Mouse (Mus musculus) stomach, embryonic 16.5 days (tissue): ENCODE measurements around the gene C1qa. TPM values are rescaled to one million over a fixed set of nuclear protein-coding genes. Genes with fewer than 3 reads are reported as not detected.

Experiments used
- ATAC-seq: fragments of 200-750 bp; cut with Nextera tagmentation; 2 replicates; pipeline ENCODE4 v1.8.0; 2017; ENCODE audit warnings: moderate number of reproducible peaks, moderate TSS enrichment; ENCODE audit not compliant: insufficient read depth, low FRiP score
- H3K27ac ChIP-seq: fragments of 300-500 bp; sonication (generic); 2 replicates; pipeline ENCODE4 v1.5.1; 2014; ENCODE audit warnings: low read length
- H3K27me3 ChIP-seq: fragments of 300-500 bp; sonication (generic); 2 replicates; pipeline ENCODE4 v1.6.1; 2014; ENCODE audit warnings: low read length, control low read depth, mixed read lengths; ENCODE audit not compliant: control insufficient read depth, insufficient read depth
- H3K36me3 ChIP-seq: fragments of 300-500 bp; sonication (generic); 2 replicates; pipeline ENCODE4 v1.6.1; 2014; ENCODE audit warnings: low read length; ENCODE audit not compliant: control insufficient read depth, insufficient read depth
- H3K4me1 ChIP-seq: fragments of 300-500 bp; sonication (generic); 2 replicates; pipeline ENCODE4 v1.6.1; 2014; ENCODE audit warnings: low read length, control low read depth, mixed read lengths; ENCODE audit not compliant: control insufficient read depth, insufficient read depth
- H3K4me2 ChIP-seq: fragments of 300-500 bp; sonication (generic); 2 replicates; pipeline ENCODE4 v1.6.1; 2014; ENCODE audit warnings: low read depth, low read length, mixed read lengths
- H3K4me3 ChIP-seq: fragments of 300-500 bp; sonication (generic); replicated peaks from 2 replicates; pipeline ENCODE4 v1.5.1; 2014; ENCODE audit warnings: mild to moderate bottlenecking, low read length
- H3K9ac ChIP-seq: fragments of 300-500 bp; sonication (generic); 2 replicates; pipeline ENCODE4 v1.6.1; 2014; ENCODE audit warnings: low read length
- H3K9me3 ChIP-seq: fragments of 300-500 bp; sonication (generic); replicated peaks from 2 replicates; pipeline ENCODE4 v1.6.1; 2016; ENCODE audit warnings: low read length, control low read depth; ENCODE audit not compliant: control insufficient read depth
- WGBS: fragments of 180-500 bp; shearing (Covaris S2); extraction: QIAGEN DNeasy Blood & Tissue Kit; methylation state at CpG from one replicate; pipeline ENCODE4 v1.1.7; 2014; 5-methylcytosine and 5-hydroxymethylcytosine counted together
- polyA plus RNA-seq: library from polyadenylated mRNA; unstranded; fragments of >200 nt; fragmentation: Nextera tagmentation; extraction: Ambion mirVana; gene quantifications from 2 replicates; pipeline ENCODE4 v1.2.1, GENCODE M21; 2015

Gene C1qa
- polyA plus RNA-seq, 1 experiment from 2014 or later, result 76.6 TPM

DNA sequence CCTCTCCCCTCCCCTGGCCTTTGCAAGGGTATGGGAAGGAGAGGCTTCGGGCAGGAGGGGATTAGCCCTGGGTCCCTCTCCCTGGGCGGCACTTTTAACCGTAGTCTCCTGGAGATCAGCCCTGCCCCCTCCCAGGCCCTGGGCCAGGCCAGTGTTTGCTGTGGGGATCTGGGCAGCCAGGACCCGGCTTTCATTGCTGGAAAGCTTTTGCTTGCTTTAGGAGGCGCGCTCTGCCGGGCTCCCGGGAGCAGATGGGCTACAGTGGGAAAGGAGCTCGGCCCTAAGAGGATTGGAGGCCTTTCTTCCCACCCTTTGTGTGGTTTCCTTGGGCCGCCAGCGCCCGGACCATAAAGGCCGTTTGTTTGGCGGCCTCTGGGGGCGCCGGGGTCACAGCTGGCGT, 36.8 kb downstream of the C1qa start:
- H3K9ac ChIP-seq, result peak overlapping the region; percentile 32
- peak overlapping the region; percentile 20; the same call in 1 of the 2 replicates for H3K4me2 ChIP-seq

DNA sequence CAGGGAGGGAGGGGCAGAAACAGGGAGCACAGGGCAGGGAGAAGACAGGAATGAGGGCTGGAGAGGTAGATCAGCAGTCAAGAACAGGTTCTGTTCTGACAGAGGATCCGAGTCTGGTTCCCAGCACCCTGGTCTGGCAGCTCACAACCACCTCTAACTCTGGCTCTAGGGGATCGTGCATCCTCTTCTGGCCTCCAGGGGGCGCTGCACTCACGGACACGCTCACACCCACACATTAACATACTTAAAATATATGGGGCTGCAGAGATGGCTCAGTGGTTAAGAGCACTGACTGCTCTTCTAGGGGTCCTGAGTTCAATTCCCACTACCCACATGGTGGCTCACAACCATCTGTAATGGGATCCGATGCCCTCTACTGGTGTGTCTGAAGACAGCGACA, 38.6 kb downstream of the C1qa start:
- Histone ChIP-seq H3K27ac (no peak overlapping the region), H3K27me3 (no peaks in the 10 kb centered on the region), H3K4me2 (no peak overlapping the region), H3K4me3 (no peak overlapping the region), H3K4me1 (peaks cover 12% of the 10 kb centered on the region), H3K9ac (no peak overlapping the region), H3K36me3 (no peaks in the 10 kb centered on the region), H3K9me3 (no peaks in the 10 kb centered on the region)
- ATAC-seq, result no peak
- WGBS, result 83% methylated on average over 7 of the region's 7 CpGs

More for the DNA sequence above, 36.8 kb downstream of the C1qa start:
- Histone ChIP-seq H3K27ac (peak overlapping the region; percentile 13; the same call in 1 of the 2 replicates), H3K36me3 (no peaks in the 10 kb centered on the region), H3K9me3 (no peaks in the 10 kb centered on the region), H3K4me1 (peaks cover 12% of the 10 kb centered on the region), H3K27me3 (no peaks in the 10 kb centered on the region), H3K4me3 (no peak overlapping the region)
- ATAC-seq, result peak; percentile 44; the same call in 1 of the 2 replicates
- WGBS, result 8% methylated on average over 17 of the region's 17 CpGs

DNA sequence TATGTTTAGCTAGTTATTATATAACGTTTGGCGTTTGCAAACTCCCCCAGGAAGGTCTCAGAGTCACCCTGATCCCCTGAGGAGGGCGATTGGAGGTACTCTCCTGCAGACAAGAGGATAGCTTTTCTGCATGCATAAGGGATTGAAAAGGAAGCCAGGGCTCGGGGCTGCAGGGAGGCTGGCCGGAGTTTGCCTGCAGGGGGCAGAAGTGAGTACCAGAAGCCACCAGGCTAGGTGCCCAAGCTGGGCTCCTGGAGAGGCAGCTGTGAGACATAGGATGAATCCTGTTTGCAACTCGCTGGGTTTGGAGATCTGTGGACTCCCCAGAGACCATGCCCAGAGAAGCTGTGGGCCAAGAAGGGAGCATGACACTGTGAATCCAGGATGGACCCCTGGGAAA, 43.5 kb downstream of the C1qa start:
- Histone ChIP-seq H3K36me3 (no peaks in the 10 kb centered on the region), H3K9me3 (no peaks in the 10 kb centered on the region), H3K27ac (no peak overlapping the region), H3K4me1 (no peaks in the 10 kb centered on the region), H3K4me2 (no peak overlapping the region), H3K27me3 (no peaks in the 10 kb centered on the region), H3K9ac (no peak overlapping the region), H3K4me3 (no peak overlapping the region)
- ATAC-seq, result no peak
- 35% methylated on average over 6 of the region's 6 CpGs for WGBS

DNA sequence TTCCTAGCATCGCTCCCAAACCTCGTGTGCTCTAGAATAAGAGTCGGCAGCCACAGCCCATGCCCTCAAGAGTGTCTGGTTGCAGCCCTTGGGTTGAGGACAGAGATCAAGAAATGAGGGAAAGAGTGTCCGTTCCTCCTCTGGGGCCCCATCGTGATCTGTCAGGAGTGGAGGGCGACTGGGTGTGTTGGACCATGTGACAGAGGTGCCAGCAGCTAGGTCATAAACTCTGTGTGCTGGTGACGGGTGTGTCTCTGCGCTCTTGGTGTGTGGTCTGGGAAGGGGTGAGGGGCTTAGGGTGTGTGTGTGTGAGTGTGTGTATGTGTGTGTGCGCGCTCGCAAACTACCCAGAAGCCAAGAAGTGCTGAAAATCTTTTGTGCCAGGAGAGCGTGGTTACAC, 45.6 kb downstream of the C1qa start:
- Histone ChIP-seq H3K27me3 (no peaks in the 10 kb centered on the region), H3K4me2 (no peak overlapping the region), H3K9ac (no peak overlapping the region), H3K4me3 (no peak overlapping the region), H3K4me1 (no peaks in the 10 kb centered on the region), H3K9me3 (no peaks in the 10 kb centered on the region), H3K27ac (no peak overlapping the region), H3K36me3 (no peaks in the 10 kb centered on the region)
- ATAC-seq, result peak; percentile 42; the same call in 1 of the 2 replicates
- 70% methylated on average over 12 of the region's 12 CpGs for WGBS

DNA sequence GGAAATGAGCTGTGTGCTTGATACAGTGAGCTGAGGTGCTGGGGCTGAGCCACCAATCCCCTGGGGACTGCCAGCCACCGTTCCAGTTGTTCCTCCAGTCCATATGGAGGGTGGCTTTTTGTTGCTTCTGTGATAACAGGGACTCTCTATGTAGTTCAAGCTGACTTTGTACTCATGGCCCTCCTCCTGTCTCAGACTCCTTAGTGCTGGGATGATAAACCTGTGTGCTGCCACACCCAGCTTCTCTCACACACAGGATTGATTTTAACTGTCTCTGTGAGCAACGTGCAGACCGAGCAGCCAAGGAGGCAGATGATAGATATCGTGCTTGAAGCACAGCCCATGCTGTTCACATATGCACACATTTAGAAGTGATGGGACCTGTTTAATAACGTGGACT, 46.5 kb downstream of the C1qa start:
- Histone ChIP-seq H3K4me1 (no peaks in the 10 kb centered on the region), H3K4me3 (no peak overlapping the region), H3K9ac (no peak overlapping the region), H3K27me3 (no peaks in the 10 kb centered on the region), H3K4me2 (no peak overlapping the region), H3K36me3 (no peaks in the 10 kb centered on the region), H3K27ac (no peak overlapping the region), H3K9me3 (no peaks in the 10 kb centered on the region)
- 35% methylated on average over 5 of the region's 5 CpGs for WGBS
- no peak; the same call in 1 of the 2 replicates for ATAC-seq

DNA sequence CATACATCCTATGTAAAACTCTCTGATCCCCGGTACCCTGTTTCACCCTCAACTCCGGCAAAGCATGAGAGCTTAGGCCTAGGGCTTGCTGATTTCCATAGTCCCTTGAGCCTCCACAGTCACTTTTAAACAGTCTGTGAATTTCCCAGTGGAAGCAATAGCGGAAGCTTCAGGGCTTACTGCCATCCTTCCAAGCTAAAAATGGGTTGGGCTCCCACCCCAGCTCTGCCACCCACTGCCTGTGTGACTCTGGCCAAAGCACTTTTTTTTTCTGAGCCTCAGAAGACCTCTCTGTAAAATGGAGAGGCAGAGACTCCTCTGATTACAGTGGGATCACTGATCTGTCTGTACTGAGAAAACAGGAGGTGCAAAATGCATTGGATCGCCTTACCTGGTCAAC, 50.0 kb downstream of the C1qa start:
- no peaks in the 10 kb centered on the region for H3K27me3 ChIP-seq
- H3K27ac ChIP-seq, result no peak overlapping the region
- no peak for ATAC-seq
- WGBS, result 66% methylated on average over 4 of the region's 4 CpGs
- H3K4me2 ChIP-seq, result no peak overlapping the region
- H3K4me1 ChIP-seq, result no peaks in the 10 kb centered on the region
- H3K4me3 ChIP-seq, result no peak overlapping the region
- H3K36me3 ChIP-seq, result no peaks in the 10 kb centered on the region
- H3K9ac ChIP-seq, result no peak overlapping the region
- H3K9me3 ChIP-seq, result no peaks in the 10 kb centered on the region

DNA sequence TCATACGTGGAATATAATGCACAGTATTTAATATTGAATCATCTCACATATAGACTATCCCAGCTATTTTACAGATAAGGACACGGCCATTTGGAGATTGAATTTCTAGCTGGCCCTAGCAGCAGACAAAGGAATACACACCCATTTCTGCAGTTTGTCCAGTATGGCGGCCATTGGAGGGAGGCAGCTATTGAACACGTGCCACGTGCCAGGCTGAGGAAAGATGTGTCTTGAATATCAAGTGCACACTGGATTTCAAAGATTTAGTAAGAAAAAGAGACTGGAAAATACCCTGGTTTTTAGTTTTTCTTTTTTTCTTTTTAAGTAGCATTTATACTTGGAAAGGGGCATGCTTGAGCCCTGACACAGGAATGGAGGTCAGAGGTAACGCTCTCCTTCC, 51.4 kb downstream of the C1qa start:
- no peak for ATAC-seq
- H3K9me3 ChIP-seq, result no peaks in the 10 kb centered on the region
- no peaks in the 10 kb centered on the region for H3K4me1 ChIP-seq
- no peak overlapping the region for H3K9ac ChIP-seq
- no peak overlapping the region for H3K4me2 ChIP-seq
- H3K36me3 ChIP-seq, result no peaks in the 10 kb centered on the region
- no peak overlapping the region for H3K27ac ChIP-seq
- H3K27me3 ChIP-seq, result no peaks in the 10 kb centered on the region
- H3K4me3 ChIP-seq, result no peak overlapping the region
- WGBS, result 68% methylated on average over 6 of the region's 6 CpGs

Other genes with a start within 250 kb of the C1qa start
- gene Ephb2, start 62.8 kb downstream of the C1qa start, polyA plus RNA-seq, result 3.3 and 3.8 TPM in 2 replicates
- gene C1qb, start 12.6 kb downstream of the C1qa start, polyA plus RNA-seq, result 72.6 and 79.3 TPM in 2 replicates
- 28.4 and 29.3 TPM in 2 replicates for gene C1qc, start 5.7 kb downstream of the C1qa start, polyA plus RNA-seq
- gene Epha8, start 58.0 kb upstream of the C1qa start, polyA plus RNA-seq, result 0.39 TPM in 2 replicates
- 3.5 and 4.2 TPM in 2 replicates for gene Zbtb40, start 150.0 kb upstream of the C1qa start, polyA plus RNA-seq